Mouse (Mus musculus) G1E (cell line): ENCODE measurements around the gene Herpud1. TPM values are rescaled to one million over a fixed set of nuclear protein-coding genes. Genes with fewer than 3 reads are reported as not detected.

Source experiments
- ATAC-seq: 2 replicates; pipeline ENCODE4 v1.8.0; 2016; ENCODE audit warnings: mild to moderate bottlenecking; ENCODE audit not compliant: insufficient number of reproducible peaks, poor library complexity, low FRiP score, severe bottlenecking; ENCODE audit errors: extremely low read depth
- DNase-seq: peaks from one replicate; pipeline ENCODE4 v3.0.0; 2012; ENCODE audit warnings: low spot score
- H3K27me3 ChIP-seq: 2 replicates; pipeline ENCODE4 v1.6.1; 2012; ENCODE audit warnings: mild to moderate bottlenecking, low read length, inconsistent platforms; ENCODE audit not compliant: insufficient read depth
- H3K36me3 ChIP-seq: replicated peaks from 2 replicates; pipeline ENCODE3; 2012; ENCODE audit warnings: mild to moderate bottlenecking, inconsistent platforms
- H3K4me1 ChIP-seq: 2 replicates; pipeline ENCODE4 v1.6.1; 2012; ENCODE audit warnings: low read depth, low read length, inconsistent platforms, mixed read lengths; ENCODE audit not compliant: insufficient read depth
- H3K4me3 ChIP-seq: 2 replicates; pipeline ENCODE4 v1.5.1; 2012; ENCODE audit warnings: low read depth, mild to moderate bottlenecking, inconsistent platforms, low read length, moderate library complexity, mixed read lengths
- H3K9me3 ChIP-seq: replicated peaks from 2 replicates; pipeline ENCODE4 v1.6.1; 2012; ENCODE audit warnings: inconsistent platforms
- CTCF ChIP-seq: IDR thresholded peaks from 2 replicates; pipeline ENCODE4 v1.5.1; 2012; ENCODE audit warnings: low read depth, low read length, inconsistent platforms, mixed read lengths
- GATA1 ChIP-seq: IDR thresholded peaks from 2 replicates; pipeline ENCODE4 v1.6.1; 2012; ENCODE audit warnings: borderline replicate concordance, low read length, inconsistent platforms, mixed read lengths
- GATA2 ChIP-seq: IDR thresholded peaks from 2 replicates; pipeline ENCODE4 v1.6.1; 2012; ENCODE audit warnings: low read depth, low read length, inconsistent platforms, borderline replicate concordance
- POLR2AphosphoS5 ChIP-seq: IDR thresholded peaks from 2 replicates; pipeline ENCODE4 v1.6.1; 2012; ENCODE audit warnings: low read depth, low read length, inconsistent platforms; ENCODE audit not compliant: insufficient replicate concordance
- TAL1 ChIP-seq: conservative IDR thresholded peaks from 2 replicates; pipeline ENCODE4 v1.6.1; 2012; ENCODE audit warnings: low read depth, low read length, inconsistent platforms, mixed read lengths
- polyA plus RNA-seq: library from polyadenylated mRNA; stranded (reverse); fragments of >175 nt; gene quantifications from 2 replicates; pipeline ENCODE4 v1.2.3, GENCODE M21; 2012
- total RNA-seq, 2 experiments: library from RNA; stranded (forward) in 1 of 2; stranded (reverse) in 1 of 2; fragments of 200-1000 nt in 1 of 2; fragments of >200 nt in 1 of 2; fragmentation: Nextera tagmentation in 1 of 2; gene quantifications; 2 replicates each; pipeline ENCODE4 v1.2.3; 2014 to 2017

Herpud1 gene
- total and polyA plus RNA-seq, 3 experiments = 46.6 to 59.5 (median 54.7) TPM

DNA sequence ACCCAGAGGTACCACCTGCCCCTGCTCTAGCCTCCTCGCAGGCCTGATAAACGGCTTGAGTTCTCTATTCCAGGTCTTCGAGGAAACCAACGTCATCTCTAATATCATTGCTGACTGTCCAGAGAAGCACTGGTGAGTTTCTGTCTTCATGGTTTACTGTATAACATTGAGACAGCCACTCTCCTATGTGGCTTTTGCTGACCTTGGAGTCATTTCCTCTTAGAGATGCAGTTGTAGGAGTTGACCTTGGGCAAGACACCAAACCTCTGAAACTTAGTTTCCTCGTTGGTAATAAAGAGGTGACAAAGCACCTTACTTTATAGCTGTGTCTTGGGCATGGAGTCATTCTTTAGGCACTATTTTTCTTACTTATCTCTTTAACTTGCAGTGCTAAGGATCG, 26.3 kb downstream of the Herpud1 start:
- no peak for DNase-seq
- H3K4me1 ChIP-seq = peaks cover 14% of the 10 kb centered on the region

DNA sequence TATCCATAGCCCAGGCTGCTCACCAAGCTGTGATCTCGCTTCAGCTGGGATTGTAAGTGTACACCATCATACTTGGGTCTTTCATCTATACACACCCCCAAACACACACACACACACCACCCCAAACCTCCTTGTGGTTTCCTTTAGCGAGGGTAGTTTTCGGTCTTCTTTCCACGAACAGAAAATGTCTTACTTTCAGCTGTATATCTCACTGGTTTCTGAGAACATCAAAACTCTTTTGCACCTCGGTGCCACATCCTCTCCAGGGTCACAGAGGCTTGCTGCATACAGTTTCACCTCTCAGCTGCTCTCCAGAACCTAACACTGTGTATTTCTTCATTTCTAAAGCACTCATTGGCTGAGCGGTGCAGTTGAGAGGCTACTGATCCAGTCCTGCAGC, 27.3 kb downstream of the Herpud1 start:
- Histone ChIP-seq H3K4me1 (peaks cover 9% of the 10 kb centered on the region), H3K27me3 (peaks cover 35% of the 10 kb centered on the region), H3K4me3 (no peak overlapping the region), H3K36me3 (no peaks in the 10 kb centered on the region), H3K9me3 (no peaks in the 10 kb centered on the region)
- TF ChIP-seq GATA1 (no peak), CTCF (no peak), POLR2AphosphoS5 (no peak), GATA2 (no peak), TAL1 (no peak)
- no peak for ATAC-seq
- DNase-seq = no peak

More for the DNA sequence above, 26.3 kb downstream of the Herpud1 start:
- no peak for ATAC-seq
- TF ChIP-seq CTCF = no peak
- TF ChIP-seq TAL1 = no peak
- no peak for TF ChIP-seq GATA1
- no peak for TF ChIP-seq GATA2
- TF ChIP-seq POLR2AphosphoS5 = no peak
- Histone ChIP-seq H3K9me3 (no peaks in the 10 kb centered on the region), H3K4me3 (no peak overlapping the region), H3K36me3 (no peaks in the 10 kb centered on the region), H3K27me3 (peaks cover 32% of the 10 kb centered on the region)

DNA sequence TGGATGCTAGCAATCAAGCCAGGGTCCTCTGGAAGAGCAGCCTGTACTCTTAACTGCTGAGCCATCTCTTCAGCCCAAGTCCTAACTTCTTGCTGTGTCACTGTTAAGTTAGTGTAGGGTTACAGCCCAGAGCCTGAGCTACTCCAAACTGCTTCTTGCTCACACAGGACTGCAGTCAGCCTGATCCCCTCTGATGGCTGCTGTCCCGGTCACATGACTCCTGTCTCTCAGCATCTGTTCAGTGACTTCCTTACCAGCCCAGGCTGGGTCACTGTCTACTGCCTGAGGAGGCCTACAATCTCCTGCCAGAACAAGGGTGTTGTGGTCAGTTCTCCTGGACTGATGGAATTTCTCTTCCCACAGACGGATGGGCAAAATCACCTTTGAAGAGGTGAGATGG, 29.0 kb downstream of the Herpud1 start:
- no peaks in the 10 kb centered on the region for H3K4me1 ChIP-seq
- ATAC-seq (peak; percentile 87), DNase-seq (no peak)
- H3K27me3 ChIP-seq = peaks cover 33% of the 10 kb centered on the region
- no peaks in the 10 kb centered on the region for H3K9me3 ChIP-seq
- H3K4me3 ChIP-seq = no peak overlapping the region
- TF ChIP-seq CTCF = no peak
- no peak for TF ChIP-seq POLR2AphosphoS5
- TF ChIP-seq GATA2 = no peak
- no peak for TF ChIP-seq TAL1
- no peak for TF ChIP-seq GATA1
- H3K36me3 ChIP-seq = no peaks in the 10 kb centered on the region

DNA sequence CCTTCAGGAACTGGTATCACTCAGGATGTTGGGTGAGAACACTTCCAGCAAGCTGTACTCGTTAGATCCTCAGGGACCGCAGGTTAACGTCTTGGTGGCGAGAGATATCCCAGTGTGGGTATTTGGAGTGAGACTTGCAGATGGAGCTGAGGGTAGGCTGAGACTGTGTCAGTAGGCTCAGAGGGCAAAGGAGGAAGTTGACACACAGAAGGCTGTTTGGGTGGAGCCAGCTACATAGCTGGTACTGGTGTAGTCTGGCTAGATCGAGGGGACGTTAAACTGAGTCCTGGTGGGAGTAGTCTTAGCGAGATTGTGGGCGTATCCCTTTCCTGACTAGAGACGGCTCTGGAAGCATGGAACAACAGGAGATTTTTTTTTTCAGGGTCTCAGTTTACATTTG, 31.8 kb downstream of the Herpud1 start:
- ATAC-seq = peak; percentile 56
- TF ChIP-seq POLR2AphosphoS5 (no peak), GATA1 (no peak), TAL1 (no peak)

DNA sequence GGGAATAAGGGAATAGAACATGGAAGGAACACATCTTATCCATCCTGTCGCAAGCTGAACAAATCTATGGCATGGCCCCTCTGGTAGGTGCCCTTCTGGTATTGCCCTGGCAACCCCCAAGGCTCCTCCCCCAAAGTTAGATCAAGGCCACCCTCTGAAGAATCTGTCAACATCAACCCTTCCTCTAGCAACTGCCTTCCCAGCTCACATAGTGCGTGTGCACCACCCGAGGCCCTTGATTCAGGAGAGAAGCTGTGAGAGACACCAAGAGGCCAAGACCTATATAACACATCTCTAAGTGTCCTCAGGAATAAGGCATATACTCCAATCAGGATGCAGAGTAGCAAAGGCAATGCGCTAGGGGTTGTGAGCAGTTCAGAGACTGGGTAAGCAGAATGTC, 36.0 kb downstream of the Herpud1 start:
- no peak overlapping the region for H3K4me3 ChIP-seq
- no peaks in the 10 kb centered on the region for H3K9me3 ChIP-seq
- no peak for TF ChIP-seq GATA1
- TF ChIP-seq POLR2AphosphoS5 = no peak
- no peak for TF ChIP-seq CTCF
- TF ChIP-seq TAL1 = no peak
- no peak for TF ChIP-seq GATA2
- no peak for ATAC-seq
- DNase-seq = no peak
- H3K36me3 ChIP-seq = no peaks in the 10 kb centered on the region
- no peaks in the 10 kb centered on the region for H3K4me1 ChIP-seq
- peaks cover 10% of the 10 kb centered on the region; the same call in 1 of the 2 replicates for H3K27me3 ChIP-seq

More for the DNA sequence above, 31.8 kb downstream of the Herpud1 start:
- peaks cover 20% of the 10 kb centered on the region for H3K27me3 ChIP-seq
- H3K4me3 ChIP-seq = no peak overlapping the region
- H3K9me3 ChIP-seq = no peaks in the 10 kb centered on the region
- DNase-seq = no peak
- H3K4me1 ChIP-seq = no peaks in the 10 kb centered on the region
- no peaks in the 10 kb centered on the region for H3K36me3 ChIP-seq

DNA sequence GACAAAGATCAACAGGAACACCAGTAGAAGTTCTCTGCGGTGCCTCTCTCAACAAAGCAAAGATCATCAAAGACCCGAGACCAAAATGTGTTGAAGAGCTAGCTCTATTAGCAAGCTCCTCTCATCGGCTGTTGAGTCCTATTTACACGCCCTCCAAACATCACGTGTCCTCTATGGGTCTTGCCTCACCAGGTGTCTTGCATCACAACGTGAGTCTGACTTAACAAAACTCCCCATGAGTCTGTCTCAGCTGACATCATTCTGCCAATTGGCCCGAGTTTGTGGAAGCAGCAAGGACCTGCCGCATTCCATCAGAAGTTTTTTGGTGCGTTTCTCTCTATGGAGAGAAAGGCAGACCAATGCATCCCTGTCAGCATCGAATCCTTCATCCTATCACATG, 41.7 kb downstream of the Herpud1 start:
- ATAC-seq = no peak
- Histone ChIP-seq H3K4me1 (no peaks in the 10 kb centered on the region), H3K36me3 (no peaks in the 10 kb centered on the region), H3K27me3 (peaks cover 33% of the 10 kb centered on the region), H3K9me3 (no peaks in the 10 kb centered on the region), H3K4me3 (no peak overlapping the region)
- TF ChIP-seq CTCF (no peak), GATA1 (no peak), TAL1 (no peak), GATA2 (no peak), POLR2AphosphoS5 (no peak)
- DNase-seq = no peak
